Mouse (Mus musculus): ENCODE measurements around the gene Gm28553.
"Not testable (repeated sequence)": the region's sequence is repeated elsewhere in the genome, so short reads cannot be mapped to it uniquely, and the experiment has no call there.

Gene Gm28553

GRCm38 (mm10) chrY:48856197-48856596 is at the start of gene Gm28553:
Gene Gm28553 (plus strand): TSS chrY:48856497.
- DNase-seq (ENCODE audit: low read depth in 2 of 2, low spot score in 2 of 2), result not testable (repeated sequence)
